10 mouse cellular contexts compared by ENCODE assay signal in the genomic region with DNA sequence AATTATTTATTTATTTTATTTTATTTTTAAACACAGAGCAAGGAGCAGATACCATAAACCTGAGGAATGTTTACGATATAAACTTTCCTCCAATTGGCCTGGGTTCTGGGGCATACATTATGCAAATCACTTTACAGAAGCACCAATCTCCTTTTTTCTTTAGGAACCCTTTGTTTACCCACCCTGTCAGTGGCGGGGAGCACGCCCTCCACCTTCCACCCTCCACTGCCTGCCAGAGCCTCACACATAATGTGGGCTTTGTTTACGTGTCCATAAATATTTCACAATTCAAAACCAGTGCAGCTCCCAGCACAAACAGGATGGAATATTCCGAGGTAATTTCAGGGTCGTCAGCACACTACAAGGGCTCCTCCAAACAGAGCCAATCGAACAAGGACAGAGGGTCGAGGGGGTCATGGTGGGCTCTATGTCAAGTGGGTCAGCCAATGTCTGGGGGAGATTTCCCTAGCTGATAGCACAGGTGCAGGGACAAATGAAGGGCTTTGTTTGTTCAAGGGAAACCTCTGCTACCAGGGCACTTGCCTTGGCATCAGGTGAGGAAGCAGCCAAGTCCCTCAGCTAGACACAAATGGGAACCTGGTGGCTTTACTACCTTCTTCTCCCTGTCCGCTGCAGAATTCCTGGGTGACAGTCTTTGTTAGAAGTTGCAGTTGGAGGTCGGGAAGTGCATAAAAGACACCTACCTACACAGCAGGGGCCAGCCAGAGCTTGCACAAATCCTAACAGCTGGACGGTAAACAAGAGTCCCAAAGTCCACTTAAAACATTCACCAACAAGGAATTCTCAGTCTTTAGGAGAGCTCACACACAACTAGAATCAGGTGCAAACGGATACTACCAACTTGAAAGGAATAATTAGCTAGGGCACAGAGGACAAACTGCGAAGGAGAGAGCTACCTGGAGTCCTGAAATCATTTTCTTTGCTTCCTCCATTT. TPM values are rescaled to one million over a fixed set of nuclear protein-coding genes. Genes with fewer than 3 reads are reported as not detected.
DNase-seq lines count a peak whose midpoint lies in the region; ATAC-seq and TF ChIP-seq lines count a peak whose summit lies in the region.
"Had no signal": no experiment of that assay in that cellular context is flagged by ENCODE, and none has a peak within 500 bp of the region (broad histone marks: within the 10 kb centered on the region; RNA-seq: fewer than 3 reads in every experiment).

No protein-coding gene starts in this region.

- no peaks in the 10 kb centered on the region for H3K27me3 ChIP-seq in hindbrain, embryonic 10.5 days (ENCODE audit: insufficient read depth, poor library complexity, severe bottlenecking)
- no peaks in the 10 kb centered on the region for H3K27me3 ChIP-seq in hindbrain, embryonic 14.5 days (ENCODE audit: control insufficient read depth, insufficient read depth, low read length)
- no peaks in the 10 kb centered on the region for H3K27me3 ChIP-seq in embryonic facial prominence, embryonic 14.5 days (replicated peaks; ENCODE audit: control insufficient read depth, insufficient read depth, low read length)
- no peaks in the 10 kb centered on the region for H3K27me3 ChIP-seq in kidney, postnatal 0 days (ENCODE audit: insufficient read depth, low read length)
- no peaks in the 10 kb centered on the region for H3K27me3 ChIP-seq in midbrain, embryonic 14.5 days (ENCODE audit: control insufficient read depth, insufficient read depth, low read length)

- H3K4me3 ChIP-seq in hindbrain, embryonic 10.5 days, result peak overlapping the region; percentile 16; the same call in 1 of the 2 replicates
- H3K4me3 ChIP-seq in hindbrain, embryonic 14.5 days (replicated peaks; ENCODE audit: low read length), result no peak overlapping the region
- H3K4me3 ChIP-seq in embryonic facial prominence, embryonic 14.5 days (ENCODE audit: low read depth, low read length), result no peak overlapping the region
- peak overlapping the region; percentile 6; the same call in 1 of the 2 replicates for H3K4me3 ChIP-seq in kidney, postnatal 0 days (replicated peaks; ENCODE audit: low read depth, low read length)
- H3K4me3 ChIP-seq in midbrain, embryonic 14.5 days (replicated peaks; ENCODE audit: low read depth, low read length), result no peak overlapping the region

- H3K4me2 ChIP-seq in hindbrain, embryonic 14.5 days (replicated peaks), result no peak overlapping the region
- H3K4me2 ChIP-seq in embryonic facial prominence, embryonic 14.5 days (ENCODE audit: low read depth, low read length), result no peak overlapping the region
- peak overlapping the region; percentile 36 for H3K4me2 ChIP-seq in kidney, postnatal 0 days (ENCODE audit: low read length)
- H3K4me2 ChIP-seq in midbrain, embryonic 14.5 days (ENCODE audit: low read length), result no peak overlapping the region

- intact Hi-C loops in left cerebral cortex, postnatal 14 days (cut with DNase I), result no loop called here

- peaks cover 44% of the 10 kb centered on the region for H3K4me1 ChIP-seq in hindbrain, embryonic 10.5 days (replicated peaks)
- H3K4me1 ChIP-seq in hindbrain, embryonic 14.5 days (replicated peaks; ENCODE audit: control insufficient read depth, insufficient read depth, low read length), result peaks cover 13% of the 10 kb centered on the region
- H3K4me1 ChIP-seq in embryonic facial prominence, embryonic 14.5 days (ENCODE audit: control insufficient read depth, insufficient read depth, low read length), result 0 out of 2 replicates have a peak, but pooled peaks cover 3% of the 10 kb centered on the region
- no peaks in the 10 kb centered on the region for H3K4me1 ChIP-seq in kidney, postnatal 0 days (replicated peaks; ENCODE audit: insufficient read depth, low read length)
- H3K4me1 ChIP-seq in midbrain, embryonic 14.5 days (ENCODE audit: control insufficient read depth, insufficient read depth, low read length), result peaks cover 17% of the 10 kb centered on the region; the same call in 1 of the 2 replicates

- no peak for ATAC-seq in hindbrain, embryonic 14.5 days (ENCODE audit: low FRiP score)
- ATAC-seq in embryonic facial prominence, embryonic 14.5 days (ENCODE audit: low read depth), result 0 out of 2 replicates have a peak, but pooled peaks have one; percentile 35
- peak; percentile 49 for ATAC-seq in kidney, postnatal 0 days (replicated peaks; ENCODE audit: low FRiP score, low read depth)
- no peak for ATAC-seq in midbrain, embryonic 14.5 days (ENCODE audit: low FRiP score, low TSS enrichment)

- H3K9ac ChIP-seq in hindbrain, embryonic 14.5 days, result no peak overlapping the region; the same call in 1 of the 2 replicates
- H3K9ac ChIP-seq in embryonic facial prominence, embryonic 14.5 days (ENCODE audit: low read depth, low read length), result no peak overlapping the region
- peak overlapping the region; percentile 43; the same call in 1 of the 2 replicates for H3K9ac ChIP-seq in kidney, postnatal 0 days (ENCODE audit: low read depth, low read length)
- no peak overlapping the region for H3K9ac ChIP-seq in midbrain, embryonic 14.5 days (replicated peaks; ENCODE audit: low read length)

- WGBS in hindbrain, embryonic 10.5 days, result 20% methylated on average over 13 of the region's 13 CpGs
- WGBS in hindbrain, embryonic 14.5 days, result 15% methylated on average over 13 of the region's 13 CpGs
- WGBS in embryonic facial prominence, embryonic 14.5 days, result 44% methylated on average over 13 of the region's 13 CpGs
- WGBS in kidney, postnatal 0 days, result 29% methylated on average over 13 of the region's 13 CpGs
- WGBS in midbrain, embryonic 14.5 days, result 13% methylated on average over 13 of the region's 13 CpGs

- H3K36me3 ChIP-seq in hindbrain, embryonic 10.5 days, result peaks cover 29% of the 10 kb centered on the region
- peaks cover 69% of the 10 kb centered on the region for H3K36me3 ChIP-seq in hindbrain, embryonic 14.5 days (replicated peaks; ENCODE audit: control insufficient read depth, insufficient read depth)
- peaks cover 23% of the 10 kb centered on the region for H3K36me3 ChIP-seq in embryonic facial prominence, embryonic 14.5 days (ENCODE audit: control insufficient read depth, insufficient read depth, low read length)
- H3K36me3 ChIP-seq in kidney, postnatal 0 days (ENCODE audit: insufficient read depth, low read length), result 0 out of 2 replicates have a peak, but pooled peaks cover 3% of the 10 kb centered on the region
- peaks cover 46% of the 10 kb centered on the region for H3K36me3 ChIP-seq in midbrain, embryonic 14.5 days (ENCODE audit: control insufficient read depth, insufficient read depth, low read length)

- DNase-seq in hindbrain, embryonic 10.5 days (ENCODE audit: low spot score), result peak; percentile 40
- DNase-seq in hindbrain, embryonic 14.5 days (ENCODE audit: low spot score), result no peak
- no peak for DNase-seq in embryonic facial prominence, embryonic 14.5 days (ENCODE audit: low spot score)
- DNase-seq in kidney, postnatal 0 days (ENCODE audit: low spot score), result peak; percentile 22
- DNase-seq in midbrain, embryonic 14.5 days, result peak; percentile 8
- no peak for DNase-seq in left cerebral cortex, postnatal 14 days (ENCODE audit: low spot score in 2 of 2)
- no peak for DNase-seq in MN1 (ENCODE audit: low spot score)
- no peak for DNase-seq in adrenal gland, adult 8-10 months

- peak overlapping the region; percentile 54 for H3K27ac ChIP-seq in hindbrain, embryonic 10.5 days
- H3K27ac ChIP-seq in hindbrain, embryonic 14.5 days, result no peak overlapping the region
- H3K27ac ChIP-seq in embryonic facial prominence, embryonic 14.5 days (replicated peaks; ENCODE audit: low read depth, low read length), result no peak overlapping the region
- peak overlapping the region; percentile 68 for H3K27ac ChIP-seq in kidney, postnatal 0 days
- no peak overlapping the region for H3K27ac ChIP-seq in midbrain, embryonic 14.5 days (replicated peaks; ENCODE audit: low read depth, low read length)

- H3K9me3 ChIP-seq in hindbrain, embryonic 10.5 days, result no peaks in the 10 kb centered on the region
- H3K9me3 ChIP-seq in hindbrain, embryonic 14.5 days (ENCODE audit: control insufficient read depth, low read length), result no peaks in the 10 kb centered on the region
- no peaks in the 10 kb centered on the region for H3K9me3 ChIP-seq in embryonic facial prominence, embryonic 14.5 days (ENCODE audit: control insufficient read depth, low read length)
- no peaks in the 10 kb centered on the region for H3K9me3 ChIP-seq in kidney, postnatal 0 days (replicated peaks; ENCODE audit: low read length)
- no peaks in the 10 kb centered on the region for H3K9me3 ChIP-seq in midbrain, embryonic 14.5 days (ENCODE audit: control insufficient read depth, low read length)

- TF ChIP-seq CTCF in kidney, postnatal 0 days (IDR thresholded peaks at IDR 0.05; ENCODE audit: low read depth), result no peak

RNA-seq across cellular contexts. Expression of a gene that starts 33.3 kb away (rescaled TPM):
- 43.9 and 53.9 TPM in 2 replicates for polyA plus RNA-seq in hindbrain, embryonic 10.5 days (2016; fragmentation: Nextera tagmentation; extraction: Ambion mirVana)
- 65.1 and 72.0 TPM in 2 replicates for polyA plus RNA-seq in hindbrain, embryonic 14.5 days (2014; fragmentation: Nextera tagmentation; extraction: Ambion mirVana)
- polyA plus RNA-seq in embryonic facial prominence, embryonic 14.5 days (2014; fragmentation: Nextera tagmentation; extraction: Ambion mirVana), result 60.1 and 65.9 TPM in 2 replicates
- 84.6 and 86.5 TPM in 2 replicates for polyA plus RNA-seq in kidney, postnatal 0 days (2015; fragmentation: Nextera tagmentation; extraction: Ambion mirVana)
- polyA plus RNA-seq in midbrain, embryonic 14.5 days (2014; fragmentation: Nextera tagmentation; extraction: Ambion mirVana), result 48.6 and 54.9 TPM in 2 replicates
- total RNA-seq in left cerebral cortex, postnatal 14 days (2021), result 100 to 1,000 TPM; 128 to 134 TPM
- total RNA-seq in adrenal gland, adult 8-10 months (2022), result 100 to 1,000 TPM in 2 of 4 experiments, 10 to 100 TPM in 2; 71.5 to 123 (median 102) TPM

RNA-seq across cellular contexts. Expression of a gene that starts 46.4 kb away (rescaled TPM):
- polyA plus RNA-seq in hindbrain, embryonic 10.5 days (2016; fragmentation: Nextera tagmentation; extraction: Ambion mirVana), result 21.4 and 21.8 TPM in 2 replicates
- 35.3 and 37.2 TPM in 2 replicates for polyA plus RNA-seq in hindbrain, embryonic 14.5 days (2014; fragmentation: Nextera tagmentation; extraction: Ambion mirVana)
- 14.0 and 16.9 TPM in 2 replicates for polyA plus RNA-seq in embryonic facial prominence, embryonic 14.5 days (2014; fragmentation: Nextera tagmentation; extraction: Ambion mirVana)
- polyA plus RNA-seq in kidney, postnatal 0 days (2015; fragmentation: Nextera tagmentation; extraction: Ambion mirVana), result 7.3 and 7.5 TPM in 2 replicates
- polyA plus RNA-seq in midbrain, embryonic 14.5 days (2014; fragmentation: Nextera tagmentation; extraction: Ambion mirVana), result 31.5 and 35.1 TPM in 2 replicates
- 10 to 100 TPM; 72.5 to 79.2 TPM for total RNA-seq in left cerebral cortex, postnatal 14 days (2021)
- total RNA-seq in adrenal gland, adult 8-10 months (2022), result 10 to 100 TPM in 3 of 4 experiments, 1 to 10 TPM in 1; 9.5 to 13.6 (median 11.7) TPM
- total RNA-seq: common myeloid progenitor, adult 5-6 weeks had no signal

RNA-seq across cellular contexts. Expression of a gene that starts 53.4 kb away (rescaled TPM):
- 1.5 and 2.5 TPM in 2 replicates for polyA plus RNA-seq in hindbrain, embryonic 10.5 days (2016; fragmentation: Nextera tagmentation; extraction: Ambion mirVana)
- 1.7 and 2.1 TPM in 2 replicates for polyA plus RNA-seq in hindbrain, embryonic 14.5 days (2014; fragmentation: Nextera tagmentation; extraction: Ambion mirVana)
- 4.0 and 6.8 TPM in 2 replicates for polyA plus RNA-seq in embryonic facial prominence, embryonic 14.5 days (2014; fragmentation: Nextera tagmentation; extraction: Ambion mirVana)
- 26.8 and 27.1 TPM in 2 replicates for polyA plus RNA-seq in kidney, postnatal 0 days (2015; fragmentation: Nextera tagmentation; extraction: Ambion mirVana)
- 0.89 and 1.1 TPM in 2 replicates for polyA plus RNA-seq in midbrain, embryonic 14.5 days (2014; fragmentation: Nextera tagmentation; extraction: Ambion mirVana)
- total RNA-seq in left cerebral cortex, postnatal 14 days (2021), result 1 to 10 TPM; 2.0 to 3.1 TPM
- 1 to 10 TPM; 6.6 to 9.3 (median 7.9) TPM for total RNA-seq in adrenal gland, adult 8-10 months (2022)
- total RNA-seq: common myeloid progenitor, adult 5-6 weeks had no signal

RNA-seq across cellular contexts. Expression of a gene that starts 58.2 kb away (rescaled TPM):
- 6.6 and 7.5 TPM in 2 replicates for polyA plus RNA-seq in hindbrain, embryonic 10.5 days (2016; fragmentation: Nextera tagmentation; extraction: Ambion mirVana)
- polyA plus RNA-seq in hindbrain, embryonic 14.5 days (2014; fragmentation: Nextera tagmentation; extraction: Ambion mirVana), result 11.9 and 14.9 TPM in 2 replicates
- polyA plus RNA-seq in embryonic facial prominence, embryonic 14.5 days (2014; fragmentation: Nextera tagmentation; extraction: Ambion mirVana), result 218 and 275 TPM in 2 replicates
- polyA plus RNA-seq in kidney, postnatal 0 days (2015; fragmentation: Nextera tagmentation; extraction: Ambion mirVana), result 198 and 233 TPM in 2 replicates
- 2.5 and 3.7 TPM in 2 replicates for polyA plus RNA-seq in midbrain, embryonic 14.5 days (2014; fragmentation: Nextera tagmentation; extraction: Ambion mirVana)
- total RNA-seq in left cerebral cortex, postnatal 14 days (2021), result 100 to 1,000 TPM in 1 of 2 experiments, 10 to 100 TPM in 1; 90.2 to 105 TPM
- total RNA-seq in adrenal gland, adult 8-10 months (2022), result 10 to 100 TPM; 26.8 to 60.1 (median 38.2) TPM

RNA-seq across cellular contexts. Expression of a gene that starts 59.3 kb away (rescaled TPM):
- 0.65 and 0.71 TPM in 2 replicates for polyA plus RNA-seq in hindbrain, embryonic 10.5 days (2016; fragmentation: Nextera tagmentation; extraction: Ambion mirVana)
- 0.83 and 1.8 TPM in 2 replicates for polyA plus RNA-seq in hindbrain, embryonic 14.5 days (2014; fragmentation: Nextera tagmentation; extraction: Ambion mirVana)
- 112 and 136 TPM in 2 replicates for polyA plus RNA-seq in embryonic facial prominence, embryonic 14.5 days (2014; fragmentation: Nextera tagmentation; extraction: Ambion mirVana)
- polyA plus RNA-seq in kidney, postnatal 0 days (2015; fragmentation: Nextera tagmentation; extraction: Ambion mirVana), result 5.5 and 7.4 TPM in 2 replicates
- 1.5 TPM in 1 of 2 replicates, not detected in the other for polyA plus RNA-seq in midbrain, embryonic 14.5 days (2014; fragmentation: Nextera tagmentation; extraction: Ambion mirVana)
- 1 to 10 TPM; 2.3 to 2.7 TPM for total RNA-seq in left cerebral cortex, postnatal 14 days (2021)
- 1 to 10 TPM; 3.0 to 3.2 (median 3.1) TPM for total RNA-seq in adrenal gland, adult 8-10 months (2022)
- total RNA-seq: common myeloid progenitor, adult 5-6 weeks had no signal
- polyA plus RNA-seq: neural tube, embryonic 14.5 days had no signal

Comparison
In these comparisons a context has a peak if more than half of its experiments do, and no peak if none do; other contexts are left out.
1. DNase-seq: peak in hindbrain, embryonic 10.5 days (single experiment), kidney, postnatal 0 days (single experiment) and midbrain, embryonic 14.5 days (single experiment); none in hindbrain, embryonic 14.5 days (single experiment), embryonic facial prominence, embryonic 14.5 days (single experiment), left cerebral cortex, postnatal 14 days (0 of 2), MN1 (single experiment) and adrenal gland, adult 8-10 months (single experiment).
2. H3K27ac ChIP-seq: peak in hindbrain, embryonic 10.5 days (single experiment) and kidney, postnatal 0 days (single experiment); none in hindbrain, embryonic 14.5 days (single experiment), embryonic facial prominence, embryonic 14.5 days (single experiment) and midbrain, embryonic 14.5 days (single experiment).
3. H3K4me3 ChIP-seq: peak in hindbrain, embryonic 10.5 days (single experiment) and kidney, postnatal 0 days (single experiment); none in hindbrain, embryonic 14.5 days (single experiment), embryonic facial prominence, embryonic 14.5 days (single experiment) and midbrain, embryonic 14.5 days (single experiment).
4. ATAC-seq: peak in embryonic facial prominence, embryonic 14.5 days (single experiment) and kidney, postnatal 0 days (single experiment); none in hindbrain, embryonic 14.5 days (single experiment) and midbrain, embryonic 14.5 days (single experiment).